Mouse (Mus musculus) regulatory T cell (primary cell): ENCODE results near the gene Atp1b1.

ENCODE experiments used
- in situ Hi-C: fragments of 300-600 bp; cut with MboI, MseI; formaldehyde crosslinking; loops from one replicate; pipeline ENCODE4 v1.15.1; 2025; ENCODE audit warnings: high pct_unique_total_duplicates

The Atp1b1 gene

GRCm38 (mm10) chr1:164467406-164467805, 9.3 kb upstream of the Atp1b1 start:
- in situ Hi-C loops = no loop called here

- in situ Hi-C loops = no loop called here
These were observed 3.6 kb upstream of the Atp1b1 start for GRCm38 (mm10) chr1:164461726-164462125.

GRCm38 (mm10) chr1:164460921-164461697, 3.0 kb upstream of the Atp1b1 start:
- in situ Hi-C loops = no loop called here

- in situ Hi-C loops = no loop called here
These were observed 1.2 kb upstream of the Atp1b1 start for GRCm38 (mm10) chr1:164459127-164459905.

GRCm38 (mm10) chr1:164458621-164459051, 481 bp upstream of the Atp1b1 start:
- in situ Hi-C loops = no loop called here

- in situ Hi-C loops = no loop called here
These were observed 467 bp downstream of the Atp1b1 start for GRCm38 (mm10) chr1:164457531-164458244.

GRCm38 (mm10) chr1:164456731-164457130, 1.4 kb downstream of the Atp1b1 start:
- in situ Hi-C loops = no loop called here

GRCm38 (mm10) chr1:164456065-164456464, 2.1 kb downstream of the Atp1b1 start:
- in situ Hi-C loops = no loop called here

- in situ Hi-C loops = no loop called here
These were observed 2.5 kb downstream of the Atp1b1 start for GRCm38 (mm10) chr1:164455614-164456013.

GRCm38 (mm10) chr1:164454747-164455400, 3.3 kb downstream of the Atp1b1 start:
- in situ Hi-C loops = loop anchor here (5.0 kb wide), 1 partner anchor 442 kb away; no protein-coding TSS in a partner anchor

GRCm38 (mm10) chr1:164453739-164454138, 4.4 kb downstream of the Atp1b1 start:
- in situ Hi-C loops = loop anchor here (5.0 kb wide), 1 partner anchor 444 kb away; no protein-coding TSS in a partner anchor

GRCm38 (mm10) chr1:164453146-164453545, 5.0 kb downstream of the Atp1b1 start:
- in situ Hi-C loops = loop anchor here (5.0 kb wide), 1 partner anchor 444 kb away; no protein-coding TSS in a partner anchor

GRCm38 (mm10) chr1:164452580-164452979, 5.6 kb downstream of the Atp1b1 start:
- in situ Hi-C loops = loop anchor here (5.0 kb wide), 1 partner anchor 445 kb away; no protein-coding TSS in a partner anchor

GRCm38 (mm10) chr1:164451346-164451745, 6.8 kb downstream of the Atp1b1 start:
- in situ Hi-C loops = loop anchor here (5.0 kb wide), 1 partner anchor 446 kb away; no protein-coding TSS in a partner anchor

- in situ Hi-C loops = loop anchor here (5.0 kb wide), 1 partner anchor 447 kb away; no protein-coding TSS in a partner anchor
These were observed 7.5 kb downstream of the Atp1b1 start for GRCm38 (mm10) chr1:164450644-164451043.

- in situ Hi-C loops = loop anchor here (5.0 kb wide), 1 partner anchor 447 kb away; no protein-coding TSS in a partner anchor
These were observed 7.9 kb downstream of the Atp1b1 start for GRCm38 (mm10) chr1:164450231-164450630.

GRCm38 (mm10) chr1:164449626-164450025, 8.5 kb downstream of the Atp1b1 start:
- in situ Hi-C loops = loop anchor here (5.0 kb wide), 1 partner anchor 448 kb away; no protein-coding TSS in a partner anchor

GRCm38 (mm10) chr1:164447521-164447920, 10.6 kb downstream of the Atp1b1 start:
- in situ Hi-C loops = no loop called here

- in situ Hi-C loops = no loop called here
These were observed 11.6 kb downstream of the Atp1b1 start for GRCm38 (mm10) chr1:164446535-164446934.

- in situ Hi-C loops = no loop called here
These were observed 12.5 kb downstream of the Atp1b1 start for GRCm38 (mm10) chr1:164445620-164446162.
